Mouse (Mus musculus): ENCODE data around the gene Cacna1d.

Gene Cacna1d

GRCm38 (mm10) chr14:30168387-30168786 lies 322.9 kb downstream of the Cacna1d start:
- DNase-seq (ENCODE audit: low read depth, low spot score) = no peak

GRCm38 (mm10) chr14:30167606-30168005 lies 323.6 kb downstream of the Cacna1d start:
- DNase-seq (ENCODE audit: low read depth, low spot score) = no peak

- DNase-seq (ENCODE audit: low read depth, low spot score) = no peak
Measured at GRCm38 (mm10) chr14:30166036-30166435, 325.2 kb downstream of the Cacna1d start.

GRCm38 (mm10) chr14:30163733-30164708 lies 327.2 kb downstream of the Cacna1d start:
- no peak for DNase-seq (ENCODE audit: low read depth, low spot score)

- DNase-seq (ENCODE audit: low read depth, low spot score) = no peak
Measured at GRCm38 (mm10) chr14:30147774-30148173, 343.5 kb downstream of the Cacna1d start.

GRCm38 (mm10) chr14:30138379-30138964 lies 352.8 kb downstream of the Cacna1d start:
- no peak for DNase-seq (ENCODE audit: low read depth, low spot score)

GRCm38 (mm10) chr14:30137961-30138360 lies 353.3 kb downstream of the Cacna1d start:
- peak; percentile 21 for DNase-seq (ENCODE audit: low read depth, low spot score)

GRCm38 (mm10) chr14:30136965-30137364 lies 354.3 kb downstream of the Cacna1d start:
- peak; percentile 81 for DNase-seq (ENCODE audit: low read depth, low spot score)

GRCm38 (mm10) chr14:30135351-30135750 lies 355.9 kb downstream of the Cacna1d start:
- no peak for DNase-seq (ENCODE audit: low read depth, low spot score)

GRCm38 (mm10) chr14:30133684-30134083 lies 357.6 kb downstream of the Cacna1d start:
- no peak for DNase-seq (ENCODE audit: low read depth, low spot score)

GRCm38 (mm10) chr14:30131256-30131655 lies 360.0 kb downstream of the Cacna1d start:
- no peak for DNase-seq (ENCODE audit: low read depth, low spot score)

- DNase-seq (ENCODE audit: low read depth, low spot score) = no peak
Measured at GRCm38 (mm10) chr14:30130092-30130491, 361.2 kb downstream of the Cacna1d start.

GRCm38 (mm10) chr14:30129378-30129777 lies 361.9 kb downstream of the Cacna1d start:
- DNase-seq (ENCODE audit: low read depth, low spot score) = peak; percentile 13

GRCm38 (mm10) chr14:30124951-30125690 lies 366.1 kb downstream of the Cacna1d start:
- DNase-seq (ENCODE audit: low read depth, low spot score) = peak; percentile 20

- no peak for DNase-seq (ENCODE audit: low read depth, low spot score)
Measured at GRCm38 (mm10) chr14:30120023-30120422, 371.2 kb downstream of the Cacna1d start.

- no peak for DNase-seq (ENCODE audit: low read depth, low spot score)
Measured at GRCm38 (mm10) chr14:30113392-30114108, 377.7 kb downstream of the Cacna1d start.

GRCm38 (mm10) chr14:30109079-30109478 lies 382.2 kb downstream of the Cacna1d start:
- DNase-seq (ENCODE audit: low read depth, low spot score) = no peak

GRCm38 (mm10) chr14:30106550-30106949 lies 384.7 kb downstream of the Cacna1d start:
- no peak for DNase-seq (ENCODE audit: low read depth, low spot score)

- no peak for DNase-seq (ENCODE audit: low read depth, low spot score)
Measured at GRCm38 (mm10) chr14:30105551-30105950, 385.7 kb downstream of the Cacna1d start.

GRCm38 (mm10) chr14:30103946-30104536 lies 387.2 kb downstream of the Cacna1d start:
- peak; percentile 14 for DNase-seq (ENCODE audit: low read depth, low spot score)

- peak; percentile 52 for DNase-seq (ENCODE audit: low read depth, low spot score)
Measured at GRCm38 (mm10) chr14:30097239-30097638, 394.0 kb downstream of the Cacna1d start.
